Mouse (Mus musculus) olfactory bulb, adult 2 months (tissue): ENCODE measurements around the gene Mindy4b-ps.

ENCODE experiments used
- CTCF ChIP-seq: fragments of 200-500 bp; IDR thresholded peaks from 2 replicates; pipeline ENCODE4 v1.5.1; 2012; ENCODE audit warnings: low read depth, mild to moderate bottlenecking, low read length, moderate library complexity; ENCODE audit not compliant: insufficient read depth
- POLR2A ChIP-seq: fragments of 200-500 bp; IDR thresholded peaks from 2 replicates; pipeline ENCODE4 v1.6.1; 2012; ENCODE audit warnings: mild to moderate bottlenecking, low read depth, low read length, moderate library complexity; ENCODE audit not compliant: insufficient read depth

GRCm38 (mm10) chr3:58831586-58831985 lies 9.5 kb upstream of the Mindy4b-ps start:
- TF ChIP-seq CTCF (no peak), POLR2A (no peak)
